Mouse (Mus musculus) testis, adult 2 months (tissue): ENCODE measurements around the gene Zfp382. TPM values are rescaled to one million over a fixed set of nuclear protein-coding genes. Genes with fewer than 3 reads are reported as not detected.
"Not testable (repeated sequence)": the region's sequence is repeated elsewhere in the genome, so short reads cannot be mapped to it uniquely, and the experiment has no call there.

Source experiments
- H3K27ac ChIP-seq: fragments of 200-500 bp; 2 replicates; pipeline ENCODE4 v1.5.1; 2012; ENCODE audit warnings: low read depth, low read length; ENCODE audit not compliant: control insufficient read depth, insufficient read depth
- H3K27me3 ChIP-seq: fragments of 200-500 bp; 2 replicates; pipeline ENCODE4 v1.6.1; 2012; ENCODE audit warnings: mild to moderate bottlenecking, low read length, moderate library complexity; ENCODE audit not compliant: control insufficient read depth, insufficient read depth
- H3K36me3 ChIP-seq: fragments of 200-500 bp; 2 replicates; pipeline ENCODE4 v1.6.1; 2012; ENCODE audit warnings: mild to moderate bottlenecking, low read length; ENCODE audit not compliant: control insufficient read depth, insufficient read depth
- H3K4me1 ChIP-seq: fragments of 200-500 bp; 2 replicates; pipeline ENCODE4 v1.6.1; 2012; ENCODE audit warnings: low read length; ENCODE audit not compliant: control insufficient read depth, insufficient read depth
- H3K4me3 ChIP-seq: fragments of 200-500 bp; 2 replicates; pipeline ENCODE4 v1.5.1; 2012; ENCODE audit warnings: low read depth, mild to moderate bottlenecking, low read length, moderate library complexity, mixed read lengths; ENCODE audit not compliant: control insufficient read depth
- CTCF ChIP-seq: fragments of 200-500 bp; IDR thresholded peaks from 2 replicates; pipeline ENCODE4 v1.5.1; 2012; ENCODE audit warnings: low read depth, mild to moderate bottlenecking, inconsistent platforms, low read length, moderate library complexity; ENCODE audit not compliant: control insufficient read depth, insufficient read depth, insufficient replicate concordance
- POLR2A ChIP-seq: fragments of 200-500 bp; IDR thresholded peaks from 2 replicates; pipeline ENCODE4 v1.6.1; 2012; ENCODE audit warnings: low read depth, mild to moderate bottlenecking, inconsistent platforms, low read length, moderate library complexity; ENCODE audit not compliant: control insufficient read depth
- polyA plus RNA-seq: library from polyadenylated mRNA; depleted of rRNA; stranded (reverse); fragments of >200 nt; gene quantifications from 2 replicates; pipeline ENCODE4 v1.2.3, GENCODE M21; 2012; rRNA removed

Gene Zfp382
- polyA plus RNA-seq, 1 experiment: 4.9 TPM

DNA sequence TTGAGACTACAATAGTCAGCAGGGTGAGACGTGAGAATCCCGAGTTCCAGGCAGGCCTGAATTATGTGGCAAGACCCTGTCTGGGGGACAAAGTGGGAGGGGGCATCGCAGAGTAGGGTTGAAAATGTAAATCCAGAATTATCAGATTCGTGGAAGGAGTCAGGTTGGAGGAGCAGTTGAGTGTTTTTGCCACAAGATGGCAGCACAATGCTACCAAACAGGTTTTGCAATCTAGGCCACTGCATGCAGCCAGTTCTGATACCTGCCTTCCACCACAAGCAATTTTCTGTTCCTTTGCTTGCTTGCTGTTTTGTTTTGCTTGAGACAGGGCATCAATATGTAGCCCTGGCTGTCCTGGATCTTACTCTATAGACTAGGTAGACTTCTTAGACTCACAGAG lies 59.6 kb downstream of the Zfp382 start:
- Histone ChIP-seq H3K27me3 (no peaks in the 10 kb centered on the region), H3K36me3 (no peaks in the 10 kb centered on the region), H3K4me1 (peaks cover 9% of the 10 kb centered on the region), H3K4me3 (no peak overlapping the region), H3K27ac (peak overlapping the region; percentile 61)
- TF ChIP-seq POLR2A (no peak), CTCF (peak; percentile 33; the same call in 1 of the 2 replicates)

GRCm38 (mm10) chr7:30181929-30182328 lies 60.2 kb downstream of the Zfp382 start:
- not testable (repeated sequence) for H3K4me3 ChIP-seq, H3K27me3 ChIP-seq
- peak overlapping the region; percentile 61 for H3K27ac ChIP-seq

GRCm38 (mm10) chr7:30183189-30183588 lies 61.4 kb downstream of the Zfp382 start:
- not testable (repeated sequence) for H3K4me1 ChIP-seq, H3K27me3 ChIP-seq, H3K4me3 ChIP-seq, H3K27ac ChIP-seq, H3K36me3 ChIP-seq

More at GRCm38 (mm10) chr7:30181929-30182328, 60.2 kb downstream of the Zfp382 start:
- H3K4me1 ChIP-seq, H3K36me3 ChIP-seq: not testable (repeated sequence)

DNA sequence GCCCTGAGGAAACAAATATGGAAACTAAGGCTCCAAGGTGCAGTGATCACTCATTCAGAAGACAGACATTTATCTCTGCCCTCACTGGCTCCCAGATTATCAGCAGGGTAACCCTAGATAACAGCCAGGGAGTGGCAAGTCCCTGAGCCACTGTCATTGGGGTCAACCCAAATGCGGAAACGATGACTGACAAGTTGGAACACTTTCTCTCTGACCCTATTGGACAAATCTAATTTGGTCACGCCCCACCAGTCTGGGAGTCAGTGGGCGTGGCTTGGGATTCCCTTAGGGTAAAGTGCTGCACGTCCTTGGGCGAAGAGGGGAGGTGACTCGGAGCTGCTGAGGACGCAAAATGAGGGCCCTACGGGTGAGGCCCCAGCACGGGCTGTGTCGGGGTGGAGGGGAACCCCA lies 62.1 kb downstream of the Zfp382 start, which contains the start of gene Cox7a1:
Gene Cox7a1, plus strand, starts transcription at position 266 of the 411 bp plus-strand sequence.
- Histone ChIP-seq H3K27me3 (no peaks in the 10 kb centered on the region), H3K27ac (0 out of 2 replicates have a peak within 1 kb of the TSS, but pooled peaks have one; percentile 3), H3K4me3 (peak within 1 kb of the TSS; percentile 49), H3K4me1 (peaks cover 9% of the 10 kb centered on the region), H3K36me3 (0 out of 2 replicates have a peak, but pooled peaks cover 2% of the 10 kb centered on the region)
- peak; percentile 38; the same call in 1 of the 2 replicates for TF ChIP-seq POLR2A
- no peak for TF ChIP-seq CTCF

Other genes with a start within 250 kb of the Zfp382 start
- 0.95 and 1.6 TPM in 2 replicates for gene Zfp27, start 215.4 kb upstream of the Zfp382 start, polyA plus RNA-seq
- gene Zfp383, start 213.7 kb upstream of the Zfp382 start, polyA plus RNA-seq: 0.82 and 1.0 TPM in 2 replicates
- 0.60 and 0.93 TPM in 2 replicates for gene Zfp74, start 167.9 kb upstream of the Zfp382 start, polyA plus RNA-seq
- 2.5 and 2.7 TPM in 2 replicates for gene Zfp568, start 138.0 kb upstream of the Zfp382 start, polyA plus RNA-seq
- gene Zfp14, start 70.6 kb upstream of the Zfp382 start, polyA plus RNA-seq: 1.1 and 1.4 TPM in 2 replicates
- gene Zfp82, start 49.0 kb upstream of the Zfp382 start, polyA plus RNA-seq: 0.65 and 0.67 TPM in 2 replicates
- gene Gm26920, start 31.5 kb upstream of the Zfp382 start, polyA plus RNA-seq: not detected in 2 replicates
- gene Zfp566, start 31.4 kb upstream of the Zfp382 start, polyA plus RNA-seq: 0.43 and 0.76 TPM in 2 replicates
- 5.7 and 8.9 TPM in 2 replicates for gene Zfp260, start 27.2 kb upstream of the Zfp382 start, polyA plus RNA-seq
- 5.8 and 6.4 TPM in 2 replicates for gene Zfp146, start 47.8 kb downstream of the Zfp382 start, polyA plus RNA-seq
- gene Cox7a1, start 62.2 kb downstream of the Zfp382 start, polyA plus RNA-seq: 4.0 and 5.2 TPM in 2 replicates
- gene Capns1, start 76.9 kb downstream of the Zfp382 start, polyA plus RNA-seq: 562 and 592 TPM in 2 replicates
- gene Polr2i, start 110.0 kb downstream of the Zfp382 start, polyA plus RNA-seq: 242 and 257 TPM in 2 replicates
- gene Tbcb, start 110.3 kb downstream of the Zfp382 start, polyA plus RNA-seq: 65.7 and 66.2 TPM in 2 replicates
- 0.63 and 0.89 TPM in 2 replicates for gene Ovol3, start 113.8 kb downstream of the Zfp382 start, polyA plus RNA-seq
- 1.8 and 2.3 TPM in 2 replicates for gene Thap8, start 158.2 kb downstream of the Zfp382 start, polyA plus RNA-seq
- 713 and 754 TPM in 2 replicates for gene Wdr62, start 158.5 kb downstream of the Zfp382 start, polyA plus RNA-seq
- 4.8 and 6.6 TPM in 2 replicates for gene Clip3, start 169.8 kb downstream of the Zfp382 start, polyA plus RNA-seq
- 36.5 and 38.0 TPM in 2 replicates for gene Alkbh6, start 186.8 kb downstream of the Zfp382 start, polyA plus RNA-seq
- 7.4 and 9.6 TPM in 2 replicates for gene Syne4, start 192.9 kb downstream of the Zfp382 start, polyA plus RNA-seq
- 0.18 and 0.28 TPM in 2 replicates for gene E130208F15Rik, start 199.8 kb downstream of the Zfp382 start, polyA plus RNA-seq
- 6.1 and 6.5 TPM in 2 replicates for gene Sdhaf1, start 202.0 kb downstream of the Zfp382 start, polyA plus RNA-seq
- gene Lrfn3, start 240.8 kb downstream of the Zfp382 start, polyA plus RNA-seq: 0.27 and 0.35 TPM in 2 replicates